In the genomic region with DNA sequence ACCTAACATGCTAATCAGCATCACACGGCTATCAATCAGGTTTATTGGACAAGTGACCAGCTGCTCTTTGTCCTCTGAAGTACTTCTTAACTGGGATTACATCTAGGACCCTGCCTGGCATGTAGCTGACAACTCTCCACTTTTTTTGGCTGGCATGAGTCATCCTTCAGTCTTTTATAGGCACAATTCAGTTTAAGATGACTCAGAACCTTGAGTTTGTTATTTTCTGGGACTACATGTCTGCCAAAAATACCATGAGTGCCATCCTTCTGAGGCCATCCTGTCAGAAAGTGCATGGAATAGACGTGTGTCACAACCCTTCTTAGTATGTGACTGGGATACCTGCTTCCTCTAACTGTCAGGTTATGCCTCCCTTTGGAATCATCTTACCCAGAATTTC, we compare ENCODE assay signal across 17 mouse cellular contexts.
A peak's percentile ranks its signal among the peaks of the same experiment; 100 is the strongest.
DNase-seq lines count a peak whose midpoint lies in the region; ATAC-seq and TF ChIP-seq lines count a peak whose summit lies in the region.
"Had no signal": no experiment of that assay in that cellular context is flagged by ENCODE, and none has a peak within 500 bp of the region (broad histone marks: within the 10 kb centered on the region; RNA-seq: fewer than 3 reads in every experiment).

No protein-coding gene starts in this region.

- no peak for TF ChIP-seq POLR2A in bone marrow macrophage, adult 2 months (IDR thresholded peaks at IDR 0.05; ENCODE audit: borderline replicate concordance, low read depth, low read length)

- H3K9me3 ChIP-seq in kidney, embryonic 16.5 days (ENCODE audit: low read length), result no peaks in the 10 kb centered on the region
- no peaks in the 10 kb centered on the region for H3K9me3 ChIP-seq in midbrain, embryonic 11.5 days (ENCODE audit: control insufficient read depth, low read length)
- H3K9me3 ChIP-seq: heart, embryonic 15.5 days; hindbrain, embryonic 15.5 days; liver, embryonic 13.5 days; midbrain, embryonic 10.5 days had no signal

- DNase-seq in frontal cortex, postnatal 14 days (ENCODE audit: low spot score in 2 of 2), result no peak
- peak; percentile 38 for DNase-seq in right cerebral cortex, adult 18-20 months
- DNase-seq in right cerebral cortex, postnatal 36 days (ENCODE audit: low spot score in 2 of 2), result no peak
- DNase-seq in midbrain, embryonic 11.5 days (ENCODE audit: low spot score, missing footprints), result no peak
- DNase-seq: cerebellum, adult 11-12 months; kidney, adult 18-20 months; liver, embryonic 13.5 days; lung, postnatal 14 days had no signal

- H3K27ac ChIP-seq in bone marrow macrophage, adult 2 months (ENCODE audit: insufficient read depth, low read depth, low read length), result peak overlapping the region; percentile 73
- no peak overlapping the region for H3K27ac ChIP-seq in kidney, embryonic 16.5 days (ENCODE audit: low read length)
- no peak overlapping the region for H3K27ac ChIP-seq in midbrain, embryonic 11.5 days (ENCODE audit: low read depth, low read length)
- H3K27ac ChIP-seq: heart, embryonic 15.5 days; hindbrain, embryonic 15.5 days; liver, embryonic 13.5 days; midbrain, embryonic 10.5 days; stomach, postnatal 0 days had no signal

- H3K36me3 ChIP-seq in kidney, embryonic 16.5 days (ENCODE audit: insufficient read depth, low read length), result no peaks in the 10 kb centered on the region
- no peaks in the 10 kb centered on the region for H3K36me3 ChIP-seq in midbrain, embryonic 11.5 days (ENCODE audit: control insufficient read depth, insufficient read depth, low read length)
- H3K36me3 ChIP-seq: heart, embryonic 15.5 days; hindbrain, embryonic 15.5 days; liver, embryonic 13.5 days; midbrain, embryonic 10.5 days had no signal

- H3K9ac ChIP-seq in kidney, embryonic 16.5 days (replicated peaks; ENCODE audit: low read length), result no peak overlapping the region
- no peak overlapping the region for H3K9ac ChIP-seq in midbrain, embryonic 11.5 days (ENCODE audit: low read length)
- H3K9ac ChIP-seq: heart, embryonic 15.5 days; hindbrain, embryonic 15.5 days; liver, embryonic 13.5 days had no signal

- H3K4me1 ChIP-seq in bone marrow macrophage, adult 2 months (ENCODE audit: control insufficient read depth, insufficient read depth, low read length), result peaks cover 15% of the 10 kb centered on the region
- no peaks in the 10 kb centered on the region for H3K4me1 ChIP-seq in kidney, embryonic 16.5 days (ENCODE audit: insufficient read depth, low read length)
- H3K4me1 ChIP-seq in midbrain, embryonic 11.5 days (ENCODE audit: control insufficient read depth, insufficient read depth, low read length), result no peaks in the 10 kb centered on the region
- H3K4me1 ChIP-seq: heart, embryonic 15.5 days; hindbrain, embryonic 15.5 days; liver, embryonic 13.5 days; midbrain, embryonic 10.5 days had no signal

- TF ChIP-seq CTCF in bone marrow macrophage, adult 2 months (IDR thresholded peaks at IDR 0.05; ENCODE audit: low read depth, low read length), result no peak

- ATAC-seq in frontal cortex, adult (ENCODE audit: low TSS enrichment), result peak; percentile 99
- no peak for ATAC-seq in kidney, embryonic 16.5 days (ENCODE audit: low FRiP score, low TSS enrichment)
- no peak for ATAC-seq in midbrain, embryonic 11.5 days (ENCODE audit: low FRiP score)
- ATAC-seq: CD4-positive, CD25-positive, alpha-beta regulatory T cell, adult 4 months had no signal

- 61% methylated on average over 2 of the region's 2 CpGs for WGBS in kidney, embryonic 16.5 days
- WGBS in midbrain, embryonic 11.5 days, result 70% methylated on average over 2 of the region's 2 CpGs

- no peaks in the 10 kb centered on the region for H3K27me3 ChIP-seq in kidney, embryonic 16.5 days (ENCODE audit: insufficient read depth, low read length)
- H3K27me3 ChIP-seq in midbrain, embryonic 11.5 days (ENCODE audit: control insufficient read depth, insufficient read depth, low read length), result no peaks in the 10 kb centered on the region
- H3K27me3 ChIP-seq: heart, embryonic 15.5 days; hindbrain, embryonic 15.5 days; liver, embryonic 13.5 days had no signal

- H3K4me2 ChIP-seq in kidney, embryonic 16.5 days (replicated peaks; ENCODE audit: low read depth, low read length), result no peak overlapping the region
- no peak overlapping the region for H3K4me2 ChIP-seq in midbrain, embryonic 11.5 days
- H3K4me2 ChIP-seq: heart, embryonic 15.5 days; hindbrain, embryonic 15.5 days; liver, embryonic 13.5 days had no signal

- H3K4me3 ChIP-seq in bone marrow macrophage, adult 2 months (ENCODE audit: insufficient read depth, low read length), result no peak overlapping the region
- H3K4me3 ChIP-seq in kidney, embryonic 16.5 days (ENCODE audit: low read length), result no peak overlapping the region
- no peak overlapping the region for H3K4me3 ChIP-seq in midbrain, embryonic 11.5 days (ENCODE audit: low read depth, low read length)
- H3K4me3 ChIP-seq: erythroblast, embryonic 14.5 days; heart, embryonic 15.5 days; hindbrain, embryonic 15.5 days; liver, embryonic 13.5 days; midbrain, embryonic 10.5 days had no signal
